Mouse (Mus musculus) olfactory bulb, adult 2 months (tissue): ENCODE measurements around the gene Nmt1. TPM values are rescaled to one million over a fixed set of nuclear protein-coding genes. Genes with fewer than 3 reads are reported as not detected.

Experiments
- H3K27ac ChIP-seq: fragments of 200-500 bp; 2 replicates; pipeline ENCODE4 v1.5.1; 2012; ENCODE audit warnings: low read depth, low read length; ENCODE audit not compliant: insufficient read depth
- H3K4me1 ChIP-seq: fragments of 200-500 bp; 2 replicates; pipeline ENCODE4 v1.6.1; 2012; ENCODE audit warnings: low read length; ENCODE audit not compliant: control insufficient read depth, insufficient read depth
- H3K4me3 ChIP-seq: fragments of 200-500 bp; 2 replicates; pipeline ENCODE4 v1.5.1; 2012; ENCODE audit warnings: mild to moderate bottlenecking, low read depth, low read length, moderate library complexity; ENCODE audit not compliant: insufficient read depth
- CTCF ChIP-seq: fragments of 200-500 bp; IDR thresholded peaks from 2 replicates; pipeline ENCODE4 v1.5.1; 2012; ENCODE audit warnings: low read depth, mild to moderate bottlenecking, low read length, moderate library complexity; ENCODE audit not compliant: insufficient read depth
- POLR2A ChIP-seq: fragments of 200-500 bp; IDR thresholded peaks from 2 replicates; pipeline ENCODE4 v1.6.1; 2012; ENCODE audit warnings: mild to moderate bottlenecking, low read depth, low read length, moderate library complexity; ENCODE audit not compliant: insufficient read depth
- WGBS: fragments of 180-500 bp; shearing (Covaris S2); methylation state at CpG from one replicate; pipeline ENCODE4 v1.1.7; 2018; 5-methylcytosine and 5-hydroxymethylcytosine counted together
- polyA plus RNA-seq: library from polyadenylated mRNA; stranded (reverse); fragments of >200 nt; gene quantifications from 2 replicates; pipeline ENCODE4 v1.2.4, GENCODE M21; 2012; ENCODE audit warnings: low replicate concordance; ENCODE audit not compliant: missing spikeins, insufficient read depth, insufficient read length

The Nmt1 gene
- polyA plus RNA-seq, 1 experiment = 557 TPM

DNA sequence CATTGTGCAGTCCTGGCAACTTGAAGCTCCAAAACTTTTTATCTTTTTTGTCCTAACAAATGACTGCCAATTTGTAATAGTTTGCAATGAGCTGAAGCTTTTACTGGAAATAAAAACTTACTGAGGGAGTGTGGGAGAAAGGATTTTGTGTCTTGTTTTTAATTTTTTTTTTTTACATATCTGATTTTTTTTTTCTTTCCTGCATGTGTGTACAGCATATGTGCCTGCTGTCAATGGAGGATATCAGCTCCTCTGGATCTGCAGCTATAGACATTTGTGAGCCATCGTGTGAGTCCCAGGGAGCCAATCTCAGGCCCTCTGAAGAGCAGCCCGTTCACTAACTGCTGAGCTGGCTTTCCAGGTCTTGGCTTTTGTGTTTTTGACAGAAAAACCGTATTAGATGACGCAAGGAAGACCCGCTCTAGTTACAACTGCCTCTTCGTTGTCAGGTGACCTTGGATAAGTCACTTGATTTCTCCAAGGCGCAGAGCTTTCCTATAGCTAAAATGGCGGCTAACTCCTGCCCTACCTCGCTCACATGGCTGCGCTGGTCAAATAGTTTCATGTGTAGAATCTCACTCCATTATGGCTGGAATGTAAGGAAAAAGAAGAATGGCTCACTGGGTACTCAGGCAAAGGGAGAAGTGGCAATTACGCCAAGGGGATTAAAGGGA is 86.4 kb downstream of the Nmt1 start:
- no peak for TF ChIP-seq CTCF
- TF ChIP-seq POLR2A = no peak
- Histone ChIP-seq H3K4me1 (peaks cover 31% of the 10 kb centered on the region), H3K4me3 (peak overlapping the region; percentile 99), H3K27ac (peak overlapping the region; percentile 100)
- 80% methylated on average over 11 of the region's 11 CpGs for WGBS

- under 1% methylated on average over 34 of the region's 34 CpGs for WGBS
- Histone ChIP-seq H3K4me3 (peak overlapping the region; percentile 99), H3K4me1 (peaks cover 35% of the 10 kb centered on the region), H3K27ac (peak overlapping the region; percentile 100)
- no peak for TF ChIP-seq CTCF
- TF ChIP-seq POLR2A = peak; percentile 53
Measured at GRCm38 (mm10) chr11:103115163-103116007, 87.4 kb downstream of the Nmt1 start.

DNA sequence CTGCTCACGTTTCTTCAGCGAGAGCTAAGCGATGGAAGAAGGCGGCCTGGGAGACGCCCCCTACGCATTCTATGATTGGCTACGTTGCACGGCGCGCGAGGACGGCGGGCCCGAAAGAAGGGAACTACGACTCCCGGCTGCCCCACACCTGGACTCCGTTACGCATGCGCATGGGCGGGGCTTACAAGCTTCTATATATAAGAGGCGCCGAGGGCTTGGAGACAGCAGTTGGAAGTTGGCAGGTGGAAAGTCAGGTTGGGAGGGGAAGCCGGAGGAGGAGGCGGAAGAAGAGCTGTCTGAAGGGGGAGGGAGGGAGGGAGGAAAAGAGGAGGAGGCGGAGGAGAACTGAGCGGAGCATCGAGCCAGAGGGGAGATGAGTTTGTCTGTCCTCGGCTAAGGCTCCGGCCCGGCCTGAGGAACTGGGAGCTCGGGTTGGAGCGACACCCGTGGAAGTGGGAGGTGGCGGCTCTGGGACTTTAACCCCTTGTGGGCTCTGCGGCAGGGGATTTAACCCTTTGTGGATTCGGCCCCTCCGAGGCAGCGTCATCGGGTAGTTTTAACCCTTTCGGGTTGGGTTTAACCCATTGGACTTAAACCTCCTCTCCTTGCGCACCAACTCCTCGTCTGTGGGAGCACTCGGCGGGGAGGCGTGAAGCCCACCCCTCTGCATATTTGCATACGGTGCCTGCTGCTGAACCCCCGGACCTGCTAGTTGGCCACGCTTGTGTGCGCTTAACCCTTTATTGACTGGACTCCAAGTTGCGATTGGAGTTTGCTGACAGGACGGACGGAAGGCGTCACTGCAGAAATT is 88.2 kb downstream of the Nmt1 start, which contains the start of gene Hexim1:
TSS of gene Hexim1 (plus strand) at position 224 of the 811 bp plus-strand sequence.
- Histone ChIP-seq H3K4me1 (peaks cover 35% of the 10 kb centered on the region), H3K27ac (peak within 1 kb of the TSS; percentile 100), H3K4me3 (peak within 1 kb of the TSS; percentile 99)
- TF ChIP-seq POLR2A (peak; percentile 97), CTCF (no peak)
- WGBS = under 1% methylated on average over 52 of the region's 53 CpGs

DNA sequence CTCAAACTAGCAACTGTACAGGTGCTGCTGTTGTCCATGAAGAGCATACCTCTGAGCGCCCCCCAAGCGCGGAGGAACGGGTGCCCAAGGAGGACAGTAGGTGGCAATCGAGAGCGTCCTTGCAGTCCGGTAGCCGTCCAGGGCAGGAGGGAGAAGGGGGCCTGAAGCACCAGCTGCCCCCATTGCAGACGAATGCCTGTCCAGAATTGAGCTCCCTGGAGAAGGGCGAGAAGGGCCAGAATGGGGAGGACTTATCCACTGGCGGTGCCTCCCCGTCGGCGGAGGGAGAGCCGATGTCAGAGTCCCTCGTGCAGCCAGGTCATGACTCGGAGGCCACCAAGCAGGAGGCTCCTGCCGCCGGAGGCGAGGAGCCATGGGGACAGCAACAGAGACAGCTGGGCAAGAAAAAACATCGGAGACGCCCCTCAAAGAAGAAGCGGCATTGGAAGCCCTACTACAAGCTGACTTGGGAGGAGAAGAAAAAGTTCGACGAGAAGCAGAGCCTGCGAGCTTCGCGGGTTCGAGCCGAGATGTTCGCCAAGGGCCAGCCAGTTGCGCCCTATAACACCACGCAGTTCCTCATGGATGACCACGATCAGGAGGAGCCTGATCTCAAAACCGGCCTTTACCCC is 89.1 kb downstream of the Nmt1 start:
- TF ChIP-seq CTCF (peak; percentile 70; the same call in 1 of the 2 replicates), POLR2A (no peak)
- peak overlapping the region; percentile 90 for H3K4me3 ChIP-seq
- H3K4me1 ChIP-seq = peaks cover 26% of the 10 kb centered on the region
- peak overlapping the region; percentile 43 for H3K27ac ChIP-seq
- WGBS = under 1% methylated on average over 35 of the region's 35 CpGs

- under 1% methylated on average over 38 of the region's 38 CpGs for WGBS
- H3K4me3 ChIP-seq = peak overlapping the region; percentile 90
- peak overlapping the region; percentile 43 for H3K27ac ChIP-seq
- TF ChIP-seq POLR2A (no peak), CTCF (0 out of 2 replicates have a peak, but pooled peaks have one; percentile 2)
- H3K4me1 ChIP-seq = peaks cover 21% of the 10 kb centered on the region
Measured at GRCm38 (mm10) chr11:103117591-103118009, 89.6 kb downstream of the Nmt1 start.

Other genes starting within 250 kb of the Nmt1 start
- gene Gjc1, start 208.5 kb upstream of the Nmt1 start, polyA plus RNA-seq = not detected in 2 replicates
- gene Higd1b, start 192.3 kb upstream of the Nmt1 start, polyA plus RNA-seq = not detected in 2 replicates
- 433 TPM in 1 of 2 replicates, not detected in the other for gene Eftud2, start 147.2 kb upstream of the Nmt1 start, polyA plus RNA-seq
- not detected in 2 replicates for gene Ccdc103, start 147.0 kb upstream of the Nmt1 start, polyA plus RNA-seq
- gene Fam187a, start 143.0 kb upstream of the Nmt1 start, polyA plus RNA-seq = not detected in 2 replicates
- gene Gfap, start 127.3 kb upstream of the Nmt1 start, polyA plus RNA-seq = not detected in 2 replicates
- gene Kif18b, start 103.1 kb upstream of the Nmt1 start, polyA plus RNA-seq = not detected in 2 replicates
- not detected in 2 replicates for gene C1ql1, start 81.5 kb upstream of the Nmt1 start, polyA plus RNA-seq
- gene Dcakd, start 143 bp downstream of the Nmt1 start, polyA plus RNA-seq = not detected in 2 replicates
- gene Plcd3, start 73.5 kb downstream of the Nmt1 start, polyA plus RNA-seq = not detected in 2 replicates
- gene Acbd4, start 73.5 kb downstream of the Nmt1 start, polyA plus RNA-seq = not detected in 2 replicates
- gene Hexim1, start 88.0 kb downstream of the Nmt1 start, polyA plus RNA-seq = not detected in 2 replicates
- gene Hexim2, start 104.2 kb downstream of the Nmt1 start, polyA plus RNA-seq = not detected in 2 replicates
- 142 TPM in 1 of 2 replicates, not detected in the other for gene Fmnl1, start 142.9 kb downstream of the Nmt1 start, polyA plus RNA-seq
- gene 1700023F06Rik, start 180.4 kb downstream of the Nmt1 start, polyA plus RNA-seq = not detected in 2 replicates
- gene Spata32, start 190.2 kb downstream of the Nmt1 start, polyA plus RNA-seq = not detected in 2 replicates
- gene Map3k14, start 239.3 kb downstream of the Nmt1 start, polyA plus RNA-seq = not detected in 2 replicates